Mouse (Mus musculus) hindbrain, embryonic 12.5 days (tissue): ENCODE data around the gene Olfr78. TPM values are rescaled to one million over a fixed set of nuclear protein-coding genes. Genes with fewer than 3 reads are reported as not detected.

Source experiments
- ATAC-seq: fragments of 200-750 bp; cut with Nextera tagmentation; 2 replicates; pipeline ENCODE4 v1.8.0; 2017; ENCODE audit warnings: moderate TSS enrichment; ENCODE audit not compliant: low FRiP score
- H3K27ac ChIP-seq: fragments of 300-500 bp; sonication (generic); 2 replicates; pipeline ENCODE4 v1.5.1; 2016; ENCODE audit warnings: mild to moderate bottlenecking
- H3K27me3 ChIP-seq: fragments of 300-500 bp; sonication (generic); 2 replicates; pipeline ENCODE4 v1.6.1; 2016; ENCODE audit warnings: mild to moderate bottlenecking
- H3K36me3 ChIP-seq: fragments of 300-500 bp; sonication (generic); 2 replicates; pipeline ENCODE4 v1.6.1; 2016; ENCODE audit warnings: mild to moderate bottlenecking
- H3K4me1 ChIP-seq: fragments of 300-500 bp; sonication (generic); 2 replicates; pipeline ENCODE4 v1.6.1; 2016
- H3K4me2 ChIP-seq: fragments of 300-500 bp; sonication (generic); replicated peaks from 2 replicates; pipeline ENCODE4 v1.6.1; 2016; ENCODE audit warnings: mild to moderate bottlenecking
- H3K4me3 ChIP-seq: fragments of 300-500 bp; sonication (generic); 2 replicates; pipeline ENCODE4 v1.5.1; 2016; ENCODE audit warnings: mild to moderate bottlenecking
- H3K9ac ChIP-seq: fragments of 300-500 bp; sonication (generic); 2 replicates; pipeline ENCODE4 v1.6.1; 2016; ENCODE audit warnings: mild to moderate bottlenecking, moderate library complexity
- H3K9me3 ChIP-seq: fragments of 300-500 bp; sonication (generic); replicated peaks from 2 replicates; pipeline ENCODE4 v1.6.1; 2016; ENCODE audit warnings: mild to moderate bottlenecking
- WGBS: fragments of 180-500 bp; shearing (Covaris S2); methylation state at CpG from one replicate; pipeline ENCODE4 v1.1.7; 2016; 5-methylcytosine and 5-hydroxymethylcytosine counted together
- polyA plus RNA-seq: library from polyadenylated mRNA; unstranded; fragments of >200 nt; fragmentation: Nextera tagmentation; extraction: Ambion mirVana; gene quantifications from 2 replicates; pipeline ENCODE4 v1.2.1, GENCODE M21; 2016

Olfr78 gene
- 0.10 and 0.13 TPM in 2 replicates for polyA plus RNA-seq

DNA sequence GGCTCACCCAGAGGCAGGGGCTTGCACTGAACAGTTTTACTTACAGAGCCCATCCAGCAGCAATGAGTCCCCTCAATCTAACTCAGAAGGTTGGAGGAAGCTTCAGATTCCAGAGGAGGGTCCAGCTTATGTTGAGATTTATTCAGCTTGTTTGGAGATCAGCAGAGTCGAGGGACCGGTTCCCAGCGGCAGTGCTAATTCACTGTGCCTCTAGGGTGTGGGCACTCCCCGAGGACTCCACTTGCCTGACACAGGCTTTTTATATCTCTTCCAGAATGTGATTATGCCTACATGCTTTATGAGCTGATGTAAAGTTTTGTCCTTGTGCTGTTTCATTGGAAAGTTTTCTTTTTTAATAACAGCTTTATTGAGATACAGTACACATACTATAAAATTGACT, at the start of gene Olfr78, which contains the start of gene Olfr560:
Gene Olfr78 (minus strand): TSS at position 206 of the 400 bp plus-strand sequence.
Gene Olfr560 (minus strand): TSS at position 101 of the 400 bp plus-strand sequence.
- no peaks in the 10 kb centered on the region for H3K36me3 ChIP-seq
- H3K4me3 ChIP-seq = no peak within 1 kb of the TSS
- H3K9ac ChIP-seq = no peak within 1 kb of the TSS
- no peaks in the 10 kb centered on the region for H3K9me3 ChIP-seq
- no peak within 1 kb of the TSS for H3K27ac ChIP-seq
- 74% methylated on average over 4 of the region's 4 CpGs for WGBS
- H3K27me3 ChIP-seq = no peaks in the 10 kb centered on the region
- ATAC-seq = no peak
- H3K4me2 ChIP-seq = no peak within 1 kb of the TSS
- no peaks in the 10 kb centered on the region for H3K4me1 ChIP-seq

DNA sequence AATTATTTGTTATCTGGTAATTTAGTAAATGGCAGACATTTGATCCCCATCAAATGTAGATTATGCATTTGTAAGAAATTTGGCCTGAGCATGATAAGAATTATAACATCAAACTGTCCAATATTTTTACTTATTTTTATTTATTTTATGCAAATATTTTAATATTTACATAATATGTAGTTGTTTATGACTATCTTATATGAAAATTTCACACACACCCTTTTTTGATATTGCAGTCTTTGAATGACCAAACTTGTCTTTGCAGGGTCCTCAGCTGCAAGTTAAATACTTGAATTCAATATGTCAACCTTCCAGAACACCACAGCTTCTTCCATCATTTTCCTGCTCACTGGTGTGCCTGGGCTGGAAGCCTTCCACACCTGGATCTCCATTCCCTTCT, 43.9 kb upstream of the Olfr78 start, which contains the start of gene Olfr564:
Gene Olfr564 (plus strand): TSS at position 301 of the 400 bp plus-strand sequence.
- Histone ChIP-seq H3K4me1 (no peaks in the 10 kb centered on the region), H3K9me3 (no peaks in the 10 kb centered on the region), H3K4me3 (no peak within 1 kb of the TSS), H3K27me3 (no peaks in the 10 kb centered on the region), H3K27ac (no peak within 1 kb of the TSS), H3K9ac (no peak within 1 kb of the TSS), H3K4me2 (no peak within 1 kb of the TSS), H3K36me3 (no peaks in the 10 kb centered on the region)
- ATAC-seq = no peak

DNA sequence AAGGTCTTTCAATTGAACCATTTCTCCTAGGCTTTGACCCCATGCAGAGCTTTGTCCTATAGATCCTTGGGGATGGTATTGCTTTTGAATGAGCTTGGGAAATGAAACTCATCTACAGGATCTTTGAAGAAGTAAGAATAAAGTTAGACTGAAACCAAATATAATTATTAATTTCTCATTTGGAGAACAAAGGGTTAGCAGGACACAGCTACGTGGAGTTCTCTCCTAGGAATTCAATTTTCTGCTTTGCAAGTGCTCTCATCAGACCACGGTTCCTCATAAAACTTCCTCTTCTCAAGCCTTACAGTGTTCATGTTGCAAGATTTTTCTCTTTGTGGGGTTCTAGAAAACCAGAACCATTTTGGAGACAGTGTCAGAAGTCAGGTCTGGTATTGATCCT, 11.7 kb upstream of the Olfr78 start, which contains the start of gene Olfr561:
Gene Olfr561 (plus strand): TSS at position 301 of the 400 bp plus-strand sequence.
- no peak within 1 kb of the TSS for H3K27ac ChIP-seq
- H3K4me1 ChIP-seq = no peaks in the 10 kb centered on the region
- 78% methylated on average over 2 of the region's 2 CpGs for WGBS
- H3K9ac ChIP-seq = no peak within 1 kb of the TSS
- H3K27me3 ChIP-seq = no peaks in the 10 kb centered on the region
- no peaks in the 10 kb centered on the region for H3K9me3 ChIP-seq
- H3K4me2 ChIP-seq = no peak within 1 kb of the TSS
- no peak for ATAC-seq
- H3K36me3 ChIP-seq = no peaks in the 10 kb centered on the region
- no peak within 1 kb of the TSS for H3K4me3 ChIP-seq

DNA sequence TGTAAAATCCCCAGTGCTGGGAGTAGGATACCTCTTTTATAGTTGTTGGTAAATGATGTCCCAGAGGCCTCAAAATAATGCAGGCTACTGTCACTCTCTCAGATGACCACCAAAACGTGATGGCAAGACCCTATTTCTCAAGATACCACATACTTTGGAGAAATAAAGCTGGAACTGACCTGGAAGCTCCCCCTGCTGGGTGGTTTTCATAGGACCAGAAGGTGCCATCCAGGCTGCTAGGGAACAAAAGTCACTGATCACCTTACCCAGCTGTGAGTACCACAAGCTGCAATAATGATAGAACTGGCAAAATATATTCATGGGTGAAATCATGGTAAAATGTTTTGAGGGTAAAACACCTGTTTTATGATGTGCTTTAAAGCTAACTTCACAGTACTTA, 7.2 kb downstream of the Olfr78 start:
- Histone ChIP-seq H3K36me3 (no peaks in the 10 kb centered on the region), H3K27ac (no peak overlapping the region), H3K4me2 (no peak overlapping the region), H3K4me3 (no peak overlapping the region), H3K27me3 (no peaks in the 10 kb centered on the region), H3K9me3 (no peaks in the 10 kb centered on the region), H3K4me1 (no peaks in the 10 kb centered on the region), H3K9ac (no peak overlapping the region)
- no peak for ATAC-seq
- 15% methylated on average over 1 of the region's 1 CpGs for WGBS

DNA sequence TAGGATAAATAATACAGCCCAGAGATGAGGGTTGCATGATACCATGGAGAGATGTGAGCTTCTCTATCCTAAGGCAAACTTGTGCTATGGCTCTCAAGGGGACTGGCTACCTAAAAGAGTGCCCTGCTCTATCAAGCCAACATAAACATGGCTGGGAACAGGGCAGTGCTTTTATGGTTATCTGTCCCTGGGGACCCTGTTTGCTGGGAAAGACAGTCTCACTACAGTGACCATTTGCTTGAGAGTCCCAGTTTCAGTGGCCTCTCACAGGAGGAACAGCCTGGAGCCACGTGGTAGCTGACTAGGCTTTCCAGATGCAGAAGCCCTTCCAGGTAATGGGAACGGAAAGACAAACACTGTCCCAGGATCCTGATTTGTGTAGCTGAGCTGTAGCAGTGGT, 21.6 kb downstream of the Olfr78 start:
- H3K27me3 ChIP-seq = no peaks in the 10 kb centered on the region
- no peaks in the 10 kb centered on the region for H3K4me1 ChIP-seq
- no peaks in the 10 kb centered on the region for H3K9me3 ChIP-seq
- H3K27ac ChIP-seq = no peak overlapping the region
- H3K36me3 ChIP-seq = no peaks in the 10 kb centered on the region
- H3K9ac ChIP-seq = no peak overlapping the region
- no peak overlapping the region for H3K4me3 ChIP-seq
- no peak for ATAC-seq
- 79% methylated on average over 2 of the region's 2 CpGs for WGBS
- H3K4me2 ChIP-seq = no peak overlapping the region

DNA sequence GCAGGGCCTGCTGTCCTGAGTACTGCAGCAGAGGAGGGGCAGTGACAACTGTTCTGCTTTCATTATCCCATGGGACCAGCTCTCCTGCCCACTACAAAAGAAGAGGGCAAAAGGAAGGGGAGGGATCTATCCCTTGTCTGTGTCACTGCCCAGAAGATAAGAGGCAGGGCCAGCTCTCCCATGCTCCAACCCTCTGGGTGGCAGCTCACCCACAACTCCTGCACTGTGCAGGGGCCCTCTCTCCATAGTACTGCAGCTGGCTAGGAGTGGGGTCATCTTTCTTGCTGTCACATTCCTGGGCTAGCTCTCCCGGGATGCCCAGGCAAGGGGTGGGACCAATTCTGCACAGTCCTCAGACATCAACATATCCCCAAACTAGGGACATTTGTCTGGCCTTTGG, 25.5 kb downstream of the Olfr78 start:
- Histone ChIP-seq H3K4me1 (no peaks in the 10 kb centered on the region), H3K4me2 (no peak overlapping the region), H3K9ac (no peak overlapping the region), H3K9me3 (no peaks in the 10 kb centered on the region), H3K27me3 (no peaks in the 10 kb centered on the region), H3K4me3 (no peak overlapping the region), H3K36me3 (no peaks in the 10 kb centered on the region), H3K27ac (no peak overlapping the region)
- WGBS = 73% methylated on average over 1 of the region's 1 CpGs
- no peak; the same call in 1 of the 2 replicates for ATAC-seq

DNA sequence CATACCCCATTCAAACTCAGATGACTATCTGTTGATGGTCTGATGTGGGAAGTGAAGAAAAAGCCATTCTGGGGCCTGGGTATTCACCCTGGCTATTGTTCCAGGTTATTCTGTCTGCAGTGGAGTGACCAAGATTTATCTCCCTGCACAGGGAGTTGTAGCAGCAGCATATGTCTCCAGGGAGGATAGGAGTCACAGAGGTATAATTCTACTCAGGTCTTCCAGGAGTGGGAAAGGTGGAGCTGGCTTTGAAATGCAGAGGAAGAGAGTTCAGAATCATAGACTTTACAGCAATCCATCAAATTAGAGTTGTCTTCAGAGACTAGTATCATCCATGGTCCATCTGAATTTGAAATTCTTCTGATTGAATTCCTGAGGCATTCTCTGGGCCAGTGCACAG, 31.9 kb downstream of the Olfr78 start, which contains the start of gene Olfr559:
Gene Olfr559 (minus strand): TSS at position 101 of the 400 bp plus-strand sequence.
- no peak within 1 kb of the TSS for H3K27ac ChIP-seq
- H3K9ac ChIP-seq = no peak within 1 kb of the TSS
- no peaks in the 10 kb centered on the region for H3K27me3 ChIP-seq
- H3K9me3 ChIP-seq = no peaks in the 10 kb centered on the region
- H3K36me3 ChIP-seq = no peaks in the 10 kb centered on the region
- no peaks in the 10 kb centered on the region for H3K4me1 ChIP-seq
- H3K4me3 ChIP-seq = no peak within 1 kb of the TSS
- no peak for ATAC-seq
- H3K4me2 ChIP-seq = no peak within 1 kb of the TSS

DNA sequence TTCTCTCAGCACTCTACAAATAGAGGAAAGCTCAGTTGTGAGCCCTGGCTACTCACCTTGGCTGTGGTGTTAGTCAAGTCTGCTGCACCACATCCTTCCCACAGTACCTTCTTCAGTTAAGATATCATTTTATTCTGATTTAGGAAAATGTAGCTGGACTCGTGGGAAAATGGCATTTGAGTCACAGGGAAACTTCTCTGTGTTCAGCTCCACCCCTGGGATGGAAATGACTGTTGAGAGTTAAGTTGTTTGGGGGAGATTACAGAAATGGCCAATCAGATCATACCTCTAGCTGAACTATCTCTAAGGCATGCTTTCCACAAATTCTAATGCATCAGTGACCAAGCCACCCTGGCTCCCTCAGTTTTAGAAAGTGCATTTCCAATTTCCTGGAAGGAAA, 40.3 kb downstream of the Olfr78 start, which contains the start of gene Olfr33:
Gene Olfr33 (minus strand): TSS at position 101 of the 400 bp plus-strand sequence.
- H3K27ac ChIP-seq = no peak within 1 kb of the TSS
- WGBS = 44% methylated on average over 1 of the region's 1 CpGs

DNA sequence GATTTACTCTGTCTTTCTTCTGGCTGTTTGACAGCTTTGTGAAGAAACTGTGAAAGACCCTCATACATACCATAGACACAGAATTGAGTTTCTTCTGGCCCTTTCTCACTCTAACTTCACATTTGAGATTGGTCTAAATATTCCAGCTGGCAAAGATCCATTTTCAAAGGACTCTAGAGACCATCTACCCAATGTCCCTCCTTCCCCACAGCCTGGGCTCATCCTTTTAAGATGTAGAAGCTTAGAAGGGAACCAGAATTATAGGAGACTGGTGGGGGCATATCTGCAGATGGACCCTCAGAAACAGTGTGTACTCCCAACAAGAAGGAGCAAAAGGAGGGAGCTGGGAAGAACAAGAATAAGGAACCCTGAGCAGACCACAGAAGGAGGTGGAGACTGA, 57.4 kb downstream of the Olfr78 start, which contains the start of gene Olfr558:
Gene Olfr558 (plus strand): TSS at position 301 of the 400 bp plus-strand sequence.
- Histone ChIP-seq H3K36me3 (no peaks in the 10 kb centered on the region), H3K27ac (no peak within 1 kb of the TSS), H3K27me3 (no peaks in the 10 kb centered on the region), H3K4me1 (no peaks in the 10 kb centered on the region), H3K9ac (no peak within 1 kb of the TSS), H3K9me3 (no peaks in the 10 kb centered on the region), H3K4me3 (no peak within 1 kb of the TSS), H3K4me2 (no peak within 1 kb of the TSS)
- no peak for ATAC-seq

More for the DNA sequence above, 40.3 kb downstream of the Olfr78 start, which contains the start of gene Olfr33:
- no peak for ATAC-seq
- H3K9me3 ChIP-seq = no peaks in the 10 kb centered on the region
- no peaks in the 10 kb centered on the region for H3K27me3 ChIP-seq
- no peak within 1 kb of the TSS for H3K4me2 ChIP-seq
- H3K4me3 ChIP-seq = no peak within 1 kb of the TSS
- H3K4me1 ChIP-seq = no peaks in the 10 kb centered on the region
- no peak within 1 kb of the TSS for H3K9ac ChIP-seq
- no peaks in the 10 kb centered on the region for H3K36me3 ChIP-seq

DNA sequence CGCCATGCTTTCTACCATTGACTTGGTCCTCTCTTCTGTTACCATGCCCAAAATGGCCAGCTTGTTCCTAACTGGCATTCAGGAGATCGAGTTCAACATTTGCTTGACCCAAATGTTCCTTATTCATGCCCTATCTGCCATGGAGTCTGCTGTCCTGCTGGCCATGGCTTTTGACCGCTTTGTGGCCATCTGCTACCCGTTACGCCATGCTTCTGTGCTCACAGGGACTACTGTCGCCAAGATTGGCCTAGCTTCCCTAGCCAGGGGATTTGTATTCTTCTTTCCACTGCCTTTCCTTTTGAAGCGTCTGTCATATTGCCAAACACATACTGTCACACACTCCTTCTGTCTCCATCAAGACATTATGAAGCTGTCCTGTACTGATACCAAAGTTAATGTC, 60.8 kb downstream of the Olfr78 start:
- Histone ChIP-seq H3K27ac (no peak overlapping the region), H3K9me3 (no peaks in the 10 kb centered on the region), H3K4me1 (no peaks in the 10 kb centered on the region), H3K9ac (no peak overlapping the region), H3K4me3 (no peak overlapping the region), H3K4me2 (no peak overlapping the region), H3K36me3 (no peaks in the 10 kb centered on the region), H3K27me3 (no peaks in the 10 kb centered on the region)
- WGBS = 88% methylated on average over 7 of the region's 7 CpGs
- no peak for ATAC-seq

DNA sequence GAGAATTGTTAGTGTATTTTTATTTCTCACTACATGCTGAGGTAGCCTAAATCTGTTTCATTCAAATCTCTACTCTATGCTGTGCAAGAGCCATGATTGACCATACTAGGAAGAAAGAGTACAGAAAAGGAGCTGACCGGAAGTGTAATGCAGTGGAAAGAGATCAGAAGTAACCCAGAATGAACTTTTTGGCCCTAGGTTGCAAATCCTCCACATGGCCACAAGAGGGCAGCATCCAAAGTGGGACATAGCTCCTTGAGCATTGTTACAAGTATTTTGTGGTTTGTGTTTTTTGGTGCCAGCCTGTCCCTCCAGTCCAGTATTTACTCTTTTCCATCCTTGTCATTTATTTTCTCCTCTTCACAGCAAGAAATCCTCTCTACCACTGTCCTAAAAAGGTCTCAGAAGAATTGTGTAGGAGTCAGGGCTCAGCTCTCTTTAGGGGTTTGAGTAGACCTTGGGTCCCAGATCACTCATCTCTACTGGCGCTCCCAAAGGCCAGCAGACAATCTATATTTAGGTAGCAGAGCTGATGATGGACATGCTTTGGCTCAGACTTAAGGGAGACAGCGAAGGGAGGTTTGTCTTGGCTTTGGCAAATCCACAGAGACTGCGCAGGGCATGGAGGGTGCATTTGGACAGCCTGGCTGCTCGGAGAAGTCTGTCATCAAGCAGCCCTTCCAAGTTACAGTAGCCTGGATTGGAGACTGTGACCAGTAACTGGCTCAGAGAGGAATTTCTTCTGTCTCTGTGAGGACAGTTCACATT, 63.7 kb downstream of the Olfr78 start, which contains the start of gene Olfr557:
Gene Olfr557 (plus strand): TSS at position 553 of the 768 bp plus-strand sequence.
- H3K4me1 ChIP-seq = no peaks in the 10 kb centered on the region
- H3K9me3 ChIP-seq = no peaks in the 10 kb centered on the region
- no peak within 1 kb of the TSS for H3K4me2 ChIP-seq
- H3K36me3 ChIP-seq = no peaks in the 10 kb centered on the region
- no peak for ATAC-seq
- 79% methylated on average over 5 of the region's 5 CpGs for WGBS
- no peak within 1 kb of the TSS for H3K27ac ChIP-seq
- no peak within 1 kb of the TSS for H3K9ac ChIP-seq
- H3K27me3 ChIP-seq = no peaks in the 10 kb centered on the region
- H3K4me3 ChIP-seq = no peak within 1 kb of the TSS
